Mouse (Mus musculus) liver, adult 2 months (tissue): ENCODE measurements at regions not wholly inside any gene's neighbourhood (a gene's known extent, or its start where the extent isn't known, plus 50 kb on each side); places are given as distances from the start of the nearest gene placed in this dataset.

Source experiments
- CTCF ChIP-seq: fragments of 200-500 bp; IDR thresholded peaks from 2 replicates; pipeline ENCODE4 v1.5.1; 2011; ENCODE audit warnings: low read depth, low read length, control low read depth
- POLR2A ChIP-seq: fragments of 200-500 bp; IDR thresholded peaks from 2 replicates; pipeline ENCODE4 v1.6.1; 2011; ENCODE audit warnings: low read length, control low read depth; ENCODE audit not compliant: insufficient read depth; ENCODE audit errors: extremely low read depth

- no peak for TF ChIP-seq CTCF
- no peak for TF ChIP-seq POLR2A
Observed at GRCm38 (mm10) chr9:31645114-31645513, 180.9 kb upstream of the Tmem45b start.
